Mouse (Mus musculus) MEL (cell line): ENCODE results near the gene Ern1. TPM values are rescaled to one million over a fixed set of nuclear protein-coding genes. Genes with fewer than 3 reads are reported as not detected.
A peak's percentile ranks its signal among the peaks of the same experiment; 100 is the strongest.

Experiments used
- DNase-seq: peaks from one replicate; pipeline ENCODE4 v3.0.0; 2011; ENCODE audit warnings: low read depth, low spot score
- H3K27ac ChIP-seq: 2 replicates; pipeline ENCODE4 v1.5.1; 2012; ENCODE audit warnings: low read depth, mild to moderate bottlenecking, control low read depth, low read length, moderate library complexity; ENCODE audit not compliant: control insufficient read depth
- H3K27me3 ChIP-seq, 2 experiments: fragments of 150-350 bp in 1 of 2; sonication (generic) in 1 of 2; 2 replicates each; pipeline ENCODE4 v1.6.1; 2012; ENCODE audit warnings: low read length in 2 of 2, mild to moderate bottlenecking in 2 of 2, improper control_type of control experiment in 1 of 2, moderate library complexity in 1 of 2; ENCODE audit not compliant: insufficient read depth in 2 of 2, control insufficient read depth in 1 of 2
- H3K36me3 ChIP-seq, 2 experiments: 2 replicates each; pipeline ENCODE4 v1.6.1; 2012 to 2014; ENCODE audit warnings: low read length in 2 of 2, improper control_type of control experiment in 1 of 2, inconsistent platforms in 1 of 2, mild to moderate bottlenecking in 1 of 2; ENCODE audit not compliant: insufficient read depth in 2 of 2, control insufficient read depth in 1 of 2
- H3K4me1 ChIP-seq, 2 experiments: fragments of 150-350 bp in 1 of 2; sonication (generic) in 1 of 2; 2 replicates each; pipeline ENCODE4 v1.6.1; 2012; ENCODE audit warnings: low read length in 2 of 2, improper control_type of control experiment in 1 of 2, mild to moderate bottlenecking in 1 of 2; ENCODE audit not compliant: insufficient read depth in 2 of 2, control insufficient read depth in 1 of 2
- H3K4me3 ChIP-seq, 2 experiments: fragments of 150-350 bp in 1 of 2; sonication (generic) in 1 of 2; 2 replicates each; pipeline ENCODE4 v1.5.1; 2012; ENCODE audit warnings: low read depth in 2 of 2, low read length in 2 of 2, mild to moderate bottlenecking in 2 of 2, moderate library complexity in 2 of 2, control low read depth in 1 of 2, improper control_type of control experiment in 1 of 2; ENCODE audit not compliant: control insufficient read depth in 1 of 2, insufficient read depth in 1 of 2
- H3K79me2 ChIP-seq: 2 replicates; pipeline ENCODE4 v1.6.1; 2012; ENCODE audit warnings: mild to moderate bottlenecking, low read length, moderate library complexity; ENCODE audit not compliant: control insufficient read depth, poor library complexity, insufficient read depth
- H3K9ac ChIP-seq: 2 replicates; pipeline ENCODE4 v1.6.1; 2012; ENCODE audit warnings: low read depth, mild to moderate bottlenecking, control low read depth, low read length, moderate library complexity; ENCODE audit not compliant: control insufficient read depth, poor library complexity, severe bottlenecking
- H3K9me3 ChIP-seq: fragments of 150-350 bp; sonication (generic); replicated peaks from 2 replicates; pipeline ENCODE4 v1.6.1; 2012; ENCODE audit warnings: mild to moderate bottlenecking, low read length, improper control_type of control experiment, moderate library complexity; ENCODE audit not compliant: insufficient read depth
- BHLHE40 ChIP-seq: IDR thresholded peaks from 2 replicates; pipeline ENCODE4 v1.6.1; 2012; ENCODE audit warnings: low read depth, mild to moderate bottlenecking, inconsistent platforms, low read length, improper control_type of control experiment, borderline replicate concordance
- CHD1 ChIP-seq: IDR thresholded peaks from 2 replicates; pipeline ENCODE4 v1.6.1; 2012; ENCODE audit warnings: low read depth, mild to moderate bottlenecking, inconsistent platforms, low read length, improper control_type of control experiment
- CTCF ChIP-seq, 3 experiments: IDR thresholded peaks in 2 of 3; conservative IDR thresholded peaks in 1 of 3; 2 replicates each; pipeline ENCODE4 v1.5.1; 2011 to 2012; ENCODE audit warnings: low read length in 3 of 3, low read depth in 2 of 3, mild to moderate bottlenecking in 2 of 3, improper control_type of control experiment in 1 of 3, inconsistent platforms in 1 of 3, mixed read lengths in 1 of 3, moderate library complexity in 1 of 3; ENCODE audit not compliant: control insufficient read depth in 1 of 3, insufficient read depth in 1 of 3, poor library complexity in 1 of 3, severe bottlenecking in 1 of 3
- E2F4 ChIP-seq: IDR thresholded peaks from 2 replicates; pipeline ENCODE4 v1.6.1; 2011; ENCODE audit warnings: low read depth, low read length, improper control_type of control experiment, borderline replicate concordance
- ELF1 ChIP-seq: IDR thresholded peaks from 2 replicates; pipeline ENCODE4 v1.6.1; 2014; ENCODE audit warnings: low read depth, mild to moderate bottlenecking, inconsistent platforms, low read length, improper control_type of control experiment, moderate library complexity
- EP300 ChIP-seq, 2 experiments: IDR thresholded peaks; 2 replicates each; pipeline ENCODE4 v1.6.1; 2011; ENCODE audit warnings: improper control_type of control experiment in 2 of 2, low read length in 2 of 2, low read depth in 1 of 2, mild to moderate bottlenecking in 1 of 2
- ETS1 ChIP-seq: IDR thresholded peaks from 2 replicates; pipeline ENCODE4 v1.6.1; 2012; ENCODE audit warnings: low read depth, mild to moderate bottlenecking, inconsistent platforms, low read length, improper control_type of control experiment, moderate library complexity
- GABPA ChIP-seq: IDR thresholded peaks from 2 replicates; pipeline ENCODE4 v1.6.1; 2012; ENCODE audit warnings: low read depth, mild to moderate bottlenecking, inconsistent platforms, low read length, improper control_type of control experiment, moderate library complexity
- GATA1 ChIP-seq: IDR thresholded peaks from 2 replicates; pipeline ENCODE4 v1.6.1; 2011; ENCODE audit warnings: low read depth, low read length, improper control_type of control experiment
- HCFC1 ChIP-seq: IDR thresholded peaks from 2 replicates; pipeline ENCODE4 v1.6.1; 2012; ENCODE audit warnings: low read depth, mild to moderate bottlenecking, inconsistent platforms, low read length, improper control_type of control experiment, moderate library complexity
- JUND ChIP-seq: IDR thresholded peaks from 2 replicates; pipeline ENCODE4 v1.6.1; 2011; ENCODE audit warnings: low read depth, mild to moderate bottlenecking, improper control_type of control experiment, low read length
- KAT2A ChIP-seq: conservative IDR thresholded peaks from 2 replicates; pipeline ENCODE4 v1.6.1; 2012; ENCODE audit warnings: low read depth, low read length, improper control_type of control experiment, inconsistent platforms
- MAFK ChIP-seq: IDR thresholded peaks from 2 replicates; pipeline ENCODE4 v1.6.1; 2011; ENCODE audit warnings: low read depth, mild to moderate bottlenecking, low read length, improper control_type of control experiment, borderline replicate concordance
- MAX ChIP-seq: IDR thresholded peaks from 2 replicates; pipeline ENCODE4 v1.6.1; 2011; ENCODE audit warnings: low read length, improper control_type of control experiment
- MAZ ChIP-seq: IDR thresholded peaks from 2 replicates; pipeline ENCODE4 v1.6.1; 2012; ENCODE audit warnings: low read depth, mild to moderate bottlenecking, inconsistent platforms, low read length, improper control_type of control experiment
- MEF2A ChIP-seq: IDR thresholded peaks from 2 replicates; pipeline ENCODE4 v1.6.1; 2014; ENCODE audit warnings: low read depth, mild to moderate bottlenecking, inconsistent platforms, low read length, improper control_type of control experiment; ENCODE audit not compliant: poor library complexity, insufficient replicate concordance, severe bottlenecking; ENCODE audit errors: extremely low read depth
- MXI1 ChIP-seq: IDR thresholded peaks from 2 replicates; pipeline ENCODE4 v1.6.1; 2011; ENCODE audit warnings: mild to moderate bottlenecking, low read depth, low read length, improper control_type of control experiment
- MYB ChIP-seq: IDR thresholded peaks from 2 replicates; pipeline ENCODE4 v1.6.1; 2011; ENCODE audit warnings: mild to moderate bottlenecking, low read depth, low read length, improper control_type of control experiment
- MYC ChIP-seq: IDR thresholded peaks from 2 replicates; pipeline ENCODE4 v1.6.1; 2011; ENCODE audit warnings: low read depth, mild to moderate bottlenecking, low read length, improper control_type of control experiment, moderate library complexity
- NELFE ChIP-seq: IDR thresholded peaks from 2 replicates; pipeline ENCODE4 v1.6.1; 2011; ENCODE audit warnings: low read depth, low read length, improper control_type of control experiment
- NRF1 ChIP-seq: IDR thresholded peaks from 2 replicates; pipeline ENCODE4 v1.6.1; 2014; ENCODE audit warnings: low read depth, mild to moderate bottlenecking, inconsistent platforms, low read length, improper control_type of control experiment, moderate library complexity; ENCODE audit not compliant: poor library complexity, insufficient read depth, severe bottlenecking
- POLR2A ChIP-seq, 2 experiments: IDR thresholded peaks; 2 replicates each; pipeline ENCODE4 v1.6.1; 2011 to 2012; ENCODE audit warnings: low read length in 2 of 2, mild to moderate bottlenecking in 2 of 2, control low read depth in 1 of 2, improper control_type of control experiment in 1 of 2, low read depth in 1 of 2, moderate library complexity in 1 of 2; ENCODE audit not compliant: control insufficient read depth in 1 of 2, insufficient read depth in 1 of 2, poor library complexity in 1 of 2
- POLR2AphosphoS2 ChIP-seq: IDR thresholded peaks from 2 replicates; pipeline ENCODE4 v1.6.1; 2011; ENCODE audit warnings: low read length, improper control_type of control experiment
- POLR2AphosphoS5 ChIP-seq: IDR thresholded peaks from 2 replicates; pipeline ENCODE4 v1.6.1; 2012; ENCODE audit warnings: low read depth, borderline replicate concordance, mild to moderate bottlenecking, inconsistent platforms, low read length, moderate library complexity, mixed read lengths
- RAD21 ChIP-seq: IDR thresholded peaks from 2 replicates; pipeline ENCODE4 v1.6.1; 2011; ENCODE audit warnings: mild to moderate bottlenecking, low read depth, low read length, improper control_type of control experiment
- RCOR1 ChIP-seq: IDR thresholded peaks from 2 replicates; pipeline ENCODE4 v1.6.1; 2012; ENCODE audit warnings: low read depth, mild to moderate bottlenecking, inconsistent platforms, low read length, improper control_type of control experiment
- SIN3A ChIP-seq: IDR thresholded peaks from 2 replicates; pipeline ENCODE4 v1.6.1; 2012; ENCODE audit warnings: low read length, improper control_type of control experiment, inconsistent platforms
- SMC3 ChIP-seq: IDR thresholded peaks from 2 replicates; pipeline ENCODE4 v1.6.1; 2011; ENCODE audit warnings: low read depth, low read length, improper control_type of control experiment
- TAL1 ChIP-seq: IDR thresholded peaks from 2 replicates; pipeline ENCODE4 v1.6.1; 2012; ENCODE audit warnings: mild to moderate bottlenecking, inconsistent platforms, low read length, moderate library complexity, mixed read lengths
- TBP ChIP-seq: IDR thresholded peaks from 2 replicates; pipeline ENCODE4 v1.8.0; 2011; ENCODE audit warnings: low read depth, low read length, improper control_type of control experiment
- TCF12 ChIP-seq: IDR thresholded peaks from 2 replicates; pipeline ENCODE4 v1.6.1; 2014; ENCODE audit warnings: low read depth, mild to moderate bottlenecking, inconsistent platforms, low read length, improper control_type of control experiment, moderate library complexity
- UBTF ChIP-seq: IDR thresholded peaks from 2 replicates; pipeline ENCODE4 v1.6.1; 2012; ENCODE audit warnings: low read depth, mild to moderate bottlenecking, inconsistent platforms, low read length, improper control_type of control experiment, moderate library complexity, borderline replicate concordance; ENCODE audit not compliant: insufficient read depth
- USF1 ChIP-seq: IDR thresholded peaks from 2 replicates; pipeline ENCODE4 v1.6.1; 2014; ENCODE audit warnings: low read depth, mild to moderate bottlenecking, inconsistent platforms, low read length, improper control_type of control experiment, moderate library complexity
- USF2 ChIP-seq, 2 experiments: IDR thresholded peaks; 2 replicates each; pipeline ENCODE4 v1.6.1; 2011 to 2012; ENCODE audit warnings: improper control_type of control experiment in 2 of 2, low read length in 2 of 2, borderline replicate concordance in 1 of 2, inconsistent platforms in 1 of 2, low read depth in 1 of 2, mild to moderate bottlenecking in 1 of 2; ENCODE audit not compliant: insufficient read depth in 1 of 2
- ZC3H11A ChIP-seq: IDR thresholded peaks from 2 replicates; pipeline ENCODE4 v1.6.1; 2012; ENCODE audit warnings: low read depth, mild to moderate bottlenecking, inconsistent platforms, low read length, improper control_type of control experiment
- ZKSCAN1 ChIP-seq: IDR thresholded peaks from 2 replicates; pipeline ENCODE4 v1.6.1; 2012; ENCODE audit warnings: low read depth, mild to moderate bottlenecking, inconsistent platforms, low read length, improper control_type of control experiment, moderate library complexity
- ZMIZ1 ChIP-seq: IDR thresholded peaks from 2 replicates; pipeline ENCODE4 v1.6.1; 2012; ENCODE audit warnings: low read depth, mild to moderate bottlenecking, inconsistent platforms, low read length, improper control_type of control experiment, moderate library complexity
- ZNF384 ChIP-seq: IDR thresholded peaks from 2 replicates; pipeline ENCODE4 v1.6.1; 2012; ENCODE audit warnings: low read depth, mild to moderate bottlenecking, inconsistent platforms, low read length, improper control_type of control experiment
- polyA plus RNA-seq, 2 experiments: library from polyadenylated mRNA; stranded (reverse) in 1 of 2; unstranded in 1 of 2; fragments of >175 nt in 1 of 2; fragments of >200 nt in 1 of 2; gene quantifications; 2 replicates each; pipeline versions ENCODE4 v1.2.1 to v1.2.4; 2012; ENCODE audit warnings: low replicate concordance in 2 of 2, low read depth in 1 of 2; ENCODE audit not compliant: insufficient read length in 2 of 2, insufficient read depth in 1 of 2, missing spikeins in 1 of 2
- total RNA-seq: library from RNA; depleted of rRNA; stranded (reverse); fragments of 300-350 nt; gene quantifications from 2 replicates; pipeline ENCODE4 v1.2.3, GENCODE M21; 2012

The Ern1 gene
- total and polyA plus RNA-seq, 3 experiments: 4.3 to 5.7 TPM; not detected in 1

GRCm38 (mm10) chr11:106475309-106475708 is 12.3 kb downstream of the Ern1 start:
- Histone ChIP-seq H3K36me3 (peaks cover 0 to 44% of the 10 kb centered on the region in 2 experiments; a peak in 2 of 4 replicates), H3K4me3 (no peak overlapping the region), H3K79me2 (peaks cover 3% of the 10 kb centered on the region), H3K4me1 (peaks cover 27 to 41% of the 10 kb centered on the region in 2 experiments), H3K27ac (no peak overlapping the region), H3K27me3 (no peaks in the 10 kb centered on the region), H3K9ac (no peak overlapping the region), H3K9me3 (no peaks in the 10 kb centered on the region)
- DNase-seq: peak; percentile 54
- TF ChIP-seq MYB (no peak), GATA1 (peak; percentile 69), TCF12 (no peak), ZC3H11A (no peak), EP300 (IDR thresholded peaks at IDR 0.05; ENCODE audit: low read depth in 1 of 2, low read length in 2 of 2) (peak in 1 of 2 experiments; percentile 41; a peak in 1 of 4 replicates), NRF1 (no peak), ZNF384 (no peak), MYC (no peak), ZKSCAN1 (no peak), ETS1 (no peak), KAT2A (no peak), TBP (no peak), POLR2AphosphoS5 (no peak), TAL1 (peak; percentile 17; the same call in 1 of the 2 replicates), GABPA (no peak), MAFK (no peak), MXI1 (no peak), CHD1 (no peak), POLR2A (IDR thresholded peaks at IDR 0.05; ENCODE audit: control insufficient read depth in 1 of 2, insufficient read depth in 1 of 2, low read depth in 1 of 2, low read length in 2 of 2, poor library complexity in 1 of 2) (no peak), SMC3 (no peak), USF2 (IDR thresholded peaks at IDR 0.05; ENCODE audit: borderline replicate concordance in 1 of 2, insufficient read depth in 1 of 2, low read depth in 1 of 2, low read length in 2 of 2) (no peak), MEF2A (no peak), POLR2AphosphoS2 (no peak), ZMIZ1 (no peak), RAD21 (no peak), BHLHE40 (no peak), NELFE (no peak), SIN3A (0 out of 2 replicates have a peak, but pooled peaks have one; percentile 24), CTCF (IDR thresholded peaks at IDR 0.05 in 2 of 3, conservative IDR thresholded peaks at IDR 0.05 in 1 of 3; ENCODE audit: control insufficient read depth in 1 of 3, insufficient read depth in 1 of 3, low read depth in 2 of 3, low read length in 3 of 3, poor library complexity in 1 of 3, severe bottlenecking in 1 of 3) (no peak), E2F4 (no peak), ELF1 (no peak), JUND (no peak), MAX (no peak), HCFC1 (no peak), USF1 (no peak), UBTF (no peak), MAZ (no peak), RCOR1 (peak; percentile 98)
